In genomic region chr5:76887011-76887410, GRCm38 (mm10) we compare ENCODE assay signal across 15 mouse cellular contexts.
"Had no signal": no experiment of that assay in that cellular context is flagged by ENCODE, and none has a peak within 500 bp of the region (broad histone marks: within the 10 kb centered on the region; RNA-seq: fewer than 3 reads in every experiment).

No protein-coding gene starts in this region.

- DNase-seq: heart, postnatal 10 days; heart, postnatal 14 days; heart, postnatal 36 days; heart, postnatal 4 days; kidney, adult 11 months; kidney, adult 18-20 months; kidney, adult 2 months; kidney, adult 8-10 months; kidney, adult 9 months; kidney, postnatal 10 days; kidney, postnatal 14 days; kidney, postnatal 25 days; kidney, postnatal 4 days; layer of hippocampus, adult 9-11 months; layer of hippocampus, postnatal 36 days had no signal
